Mouse (Mus musculus): ENCODE data around the gene Nmt1.

DNA sequence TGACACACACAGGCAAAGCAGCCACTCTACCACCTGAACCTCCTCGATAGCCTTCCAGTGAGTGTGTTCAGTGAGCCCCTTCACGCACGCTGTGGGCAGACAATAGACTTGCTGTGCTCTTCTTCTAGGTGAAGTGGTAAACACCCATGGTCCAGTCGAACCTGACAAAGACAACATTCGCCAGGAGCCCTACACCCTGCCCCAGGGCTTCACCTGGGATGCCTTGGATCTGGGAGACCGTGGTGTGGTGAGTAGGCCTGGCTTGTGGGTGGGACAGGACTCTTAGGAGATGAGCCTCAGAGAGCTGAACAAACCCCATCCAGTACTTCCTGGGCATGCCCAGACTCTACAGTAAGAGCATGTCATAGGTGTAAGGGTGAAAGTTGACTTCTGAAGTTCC is 24.1 kb downstream of the Nmt1 start:
- no peak for TF ChIP-seq GATA1 (IDR thresholded peaks at IDR 0.05; ENCODE audit: borderline replicate concordance, low read length)
- TF ChIP-seq FLI1 (IDR thresholded peaks at IDR 0.05; ENCODE audit: low read length): no peak
